Mouse (Mus musculus): ENCODE measurements around the gene Igfbp4. TPM values are rescaled to one million over a fixed set of nuclear protein-coding genes. Genes with fewer than 3 reads are reported as not detected.

The Igfbp4 gene
- total RNA-seq, 2 experiments from 2014 or later, result 76.9 to 104 TPM

DNA sequence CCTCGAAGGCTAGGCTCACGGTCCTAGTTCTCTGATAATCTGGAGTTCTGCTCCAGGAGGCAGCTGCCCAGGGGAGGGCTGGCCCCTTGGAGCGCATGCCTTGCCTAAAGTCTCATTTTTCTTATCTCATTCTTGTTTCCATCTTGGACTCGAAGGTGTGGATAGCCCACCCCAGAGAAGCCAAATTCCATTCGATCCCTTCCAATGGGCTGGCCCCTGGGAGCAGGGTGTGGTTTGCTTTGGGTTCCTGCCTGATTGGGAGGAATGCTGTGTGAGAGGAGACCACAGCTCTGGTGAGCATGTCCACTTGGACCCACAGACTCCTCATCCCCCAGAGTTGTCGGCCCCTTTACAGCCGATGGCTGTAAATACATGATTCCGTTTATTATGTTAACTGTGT lies 60.6 kb downstream of the Igfbp4 start:
- DNase-seq, result no peak
- intact Hi-C loops (cut with DNase I; ENCODE audit: low total_unique reads), result no loop called here

GRCm38 (mm10) chr11:99102575-99103270 lies 61.7 kb downstream of the Igfbp4 start:
- intact Hi-C loops (cut with DNase I; ENCODE audit: low total_unique reads), result no loop called here
- no peak for DNase-seq

Other genes starting within 250 kb of the Igfbp4 start
- gene Msl1, start 245.7 kb upstream of the Igfbp4 start, total RNA-seq (2021), result 10 to 100 TPM; 49.0 to 55.3 TPM
- gene Casc3, start 236.3 kb upstream of the Igfbp4 start, total RNA-seq (2021), result 10 to 100 TPM; 20.1 to 21.5 TPM
- gene Rapgefl1, start 204.5 kb upstream of the Igfbp4 start, total RNA-seq (2021), result 1 to 10 TPM in 1 of 2 experiments, under 1 TPM in 1; 0.49 to 1.1 TPM
- 1 to 10 TPM; 4.4 to 4.6 TPM for gene Wipf2, start 177.6 kb upstream of the Igfbp4 start, total RNA-seq (2021)
- 1 to 10 TPM in 1 of 2 experiments, under 1 TPM in 1; 0.78 to 1.3 TPM for gene Cdc6, start 133.4 kb upstream of the Igfbp4 start, total RNA-seq (2021)
- 10 to 100 TPM; 13.7 to 19.7 TPM for gene Rara, start 113.4 kb upstream of the Igfbp4 start, total RNA-seq (2021)
- gene Gjd3, start 58.2 kb upstream of the Igfbp4 start, total RNA-seq (2021), result not detected
- gene Top2a, start 17.1 kb upstream of the Igfbp4 start, total RNA-seq (2021), result 10 to 100 TPM; 13.8 to 16.9 TPM
- gene Tns4, start 48.1 kb downstream of the Igfbp4 start, total RNA-seq (2021), result under 1 TPM in 1 of 2 experiments, not detected in 1; 0.10 TPM
- gene Ccr7, start 113.8 kb downstream of the Igfbp4 start, total RNA-seq (2021), result under 1 TPM; 0.10 to 0.11 TPM
- 10 to 100 TPM; 35.8 to 45.7 TPM for gene Smarce1, start 189.8 kb downstream of the Igfbp4 start, total RNA-seq (2021)
- 10 to 100 TPM in 1 of 2 experiments, 1 to 10 TPM in 1; 8.9 to 11.4 TPM for gene Krt222, start 202.8 kb downstream of the Igfbp4 start, total RNA-seq (2021)
- gene Krt24, start 244.0 kb downstream of the Igfbp4 start, total RNA-seq (2021), result not detected

Measured in gastrocnemius, postnatal 14 days (tissue).